Mouse (Mus musculus): ENCODE results near the gene Zic4.

Gene Zic4

DNA sequence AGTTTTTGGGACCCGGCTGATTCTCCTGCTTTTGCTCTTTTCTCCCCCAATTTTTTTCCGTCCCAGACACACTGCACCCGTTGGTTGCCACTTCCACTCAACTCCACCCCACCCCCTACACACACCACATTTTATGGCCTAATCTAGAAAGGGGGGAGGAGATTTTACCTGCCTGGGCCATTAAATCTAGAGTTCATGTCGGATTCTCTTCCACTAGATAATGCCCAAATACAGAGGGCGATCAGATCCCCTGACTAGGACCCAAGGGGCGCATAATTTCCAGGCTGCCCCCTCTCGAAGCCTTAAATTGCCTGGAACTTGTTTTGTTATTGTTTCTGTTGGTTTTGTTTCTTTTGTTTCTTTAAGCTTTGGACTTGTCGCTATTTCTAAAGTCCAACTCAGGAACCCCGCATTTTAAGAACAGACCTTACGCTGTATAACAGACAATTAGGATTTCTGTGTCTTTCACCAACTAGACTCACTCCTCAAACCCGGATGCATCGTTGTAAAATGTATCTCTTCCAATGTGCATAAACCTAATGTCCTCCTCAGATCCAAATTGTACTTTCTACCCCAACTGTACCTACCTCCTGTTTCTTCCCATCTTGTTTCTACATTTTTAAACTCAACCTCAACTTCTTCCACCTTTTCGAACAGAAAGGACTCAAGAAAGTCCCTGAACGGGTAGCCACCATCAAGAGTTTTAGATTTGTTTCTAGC, 958 bp downstream of the Zic4 start:
- DNase-seq (ENCODE audit: low read depth in 2 of 2, low spot score in 2 of 2): no peak

DNA sequence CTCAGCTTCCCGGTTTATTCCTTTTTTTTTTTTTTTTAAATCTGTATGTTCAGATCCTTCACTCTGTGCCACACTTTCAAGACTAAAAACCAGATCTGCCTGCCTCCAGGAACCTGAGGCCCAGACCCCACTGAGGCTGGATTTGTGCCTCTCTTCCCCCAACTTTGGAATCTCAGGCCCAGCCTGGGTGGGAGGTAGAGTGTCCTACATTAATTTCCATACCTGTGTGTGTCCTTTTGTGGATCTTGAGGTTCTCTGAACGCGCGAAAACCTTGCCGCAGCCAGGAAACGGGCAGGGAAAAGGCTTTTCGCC, 1.6 kb downstream of the Zic4 start:
- no peak for DNase-seq (ENCODE audit: low read depth in 2 of 2, low spot score in 2 of 2)

DNA sequence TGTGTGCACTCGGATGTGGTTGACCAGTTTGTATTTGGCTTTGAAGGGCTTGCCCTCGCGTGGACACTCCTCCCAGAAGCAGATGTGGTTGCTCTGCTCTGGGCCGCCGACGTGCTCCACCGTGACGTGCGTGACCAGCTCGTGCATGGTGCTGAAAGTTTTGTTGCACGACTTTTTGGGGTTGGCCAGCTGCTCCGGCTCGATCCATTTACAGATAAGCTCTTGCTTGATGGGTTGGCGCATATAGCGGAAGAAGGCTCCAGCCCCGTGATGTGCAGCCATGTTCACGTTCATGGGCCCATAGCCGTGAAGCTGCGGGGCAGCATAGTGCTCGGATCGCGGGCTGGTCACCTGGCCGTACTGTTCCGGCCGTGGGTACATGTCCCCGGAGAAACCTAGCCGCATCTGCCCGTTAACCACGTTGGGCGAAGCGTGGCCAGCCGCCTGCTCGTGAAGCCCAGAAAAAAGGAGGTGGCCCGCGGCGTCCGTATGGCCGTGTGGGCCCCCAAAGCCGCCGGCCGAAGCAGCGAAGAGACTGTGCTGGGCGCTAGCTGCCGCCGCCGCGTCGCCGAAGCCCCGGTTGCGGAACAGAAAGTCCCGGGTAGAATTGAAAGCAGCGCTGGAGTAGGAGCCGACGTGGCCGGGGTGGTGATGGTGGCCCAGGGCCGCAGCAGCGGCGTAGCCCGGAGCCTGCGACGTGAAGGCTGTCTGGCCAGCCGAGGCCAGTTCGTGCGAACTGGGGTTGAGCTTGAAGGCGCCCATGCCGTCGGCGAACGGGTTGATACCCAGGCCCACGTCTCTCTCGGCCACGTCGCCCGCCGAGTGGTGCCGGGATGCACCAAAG, 2.1 kb downstream of the Zic4 start:
- no peak for DNase-seq (ENCODE audit: low read depth in 2 of 2, low spot score in 2 of 2)

DNA sequence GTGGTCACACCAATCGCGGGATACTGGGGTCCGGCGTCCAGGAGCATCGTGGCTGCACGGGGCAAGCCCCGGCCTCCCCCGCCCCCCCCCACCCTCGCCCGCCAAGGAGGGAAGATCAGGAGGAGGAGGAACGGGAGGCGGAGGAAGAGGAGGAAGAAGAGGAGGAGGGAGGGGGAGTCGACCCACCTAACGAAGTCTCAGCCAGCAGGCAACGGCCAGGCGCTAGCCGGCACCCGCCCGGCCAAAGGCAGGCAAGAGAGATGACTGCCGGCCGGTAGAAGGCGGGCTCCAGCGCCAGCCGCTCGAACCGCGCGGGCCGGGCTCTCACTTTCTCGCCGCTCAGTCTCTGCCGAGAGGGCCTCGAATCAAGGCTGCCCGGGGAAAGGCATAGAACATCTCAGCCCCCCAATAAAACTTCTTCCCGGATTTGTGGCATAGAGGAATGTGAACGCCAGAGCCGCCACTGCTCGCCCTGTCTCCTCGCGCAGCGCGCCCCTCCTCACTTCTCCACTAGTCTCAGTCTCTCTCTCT, 2.8 kb downstream of the Zic4 start:
- DNase-seq (ENCODE audit: low read depth in 2 of 2, low spot score in 2 of 2): no peak

- no peak for DNase-seq (ENCODE audit: low read depth in 2 of 2, low spot score in 2 of 2)
Measured at GRCm38 (mm10) chr9:91365664-91366063, 3.5 kb downstream of the Zic4 start, which contains the start of gene Zic1. Gene Zic1, minus strand, starts transcription at chr9:91365810.

GRCm38 (mm10) chr9:91366226-91366998, 4.2 kb downstream of the Zic4 start:
- no peak for DNase-seq (ENCODE audit: low read depth in 2 of 2, low spot score in 2 of 2)

DNA sequence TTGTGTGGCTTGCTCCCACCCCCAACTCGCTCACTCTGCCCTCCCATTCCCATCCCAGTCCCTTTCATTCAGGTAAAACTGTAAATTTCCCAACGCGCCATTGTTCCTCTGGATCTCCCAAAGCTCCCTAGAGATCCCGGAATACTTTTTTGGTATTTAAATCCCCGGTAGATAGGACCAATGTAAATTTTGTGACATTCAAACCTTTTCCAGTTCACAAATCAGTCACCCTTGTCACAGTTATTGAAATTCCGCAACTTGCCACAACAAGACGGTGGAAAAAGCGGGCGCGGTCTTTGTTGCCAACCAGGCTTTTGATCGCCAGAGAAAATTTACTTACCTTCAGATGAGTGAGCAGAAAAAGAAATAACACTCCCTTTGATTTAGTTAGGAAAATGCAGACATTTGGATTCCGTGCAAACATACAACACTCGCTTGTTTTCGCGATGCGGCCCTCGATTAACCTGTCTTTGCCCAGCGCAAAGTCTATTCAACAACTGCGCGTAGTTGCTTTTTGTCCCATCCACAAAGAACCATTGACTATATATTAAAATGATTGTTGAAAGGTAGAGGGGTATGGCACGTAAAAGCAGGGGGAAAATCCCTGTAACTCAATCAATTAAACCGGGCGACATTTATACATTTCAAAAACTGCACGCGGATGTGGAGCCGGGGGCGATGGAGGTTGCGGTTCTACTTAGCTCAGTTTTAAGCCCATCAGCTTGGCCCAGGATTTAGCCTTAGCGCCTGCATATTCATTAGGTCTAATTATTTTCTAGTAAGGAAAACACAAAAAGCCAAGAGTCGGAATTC, 5.0 kb downstream of the Zic4 start:
- DNase-seq (ENCODE audit: low read depth in 2 of 2, low spot score in 2 of 2): no peak

DNA sequence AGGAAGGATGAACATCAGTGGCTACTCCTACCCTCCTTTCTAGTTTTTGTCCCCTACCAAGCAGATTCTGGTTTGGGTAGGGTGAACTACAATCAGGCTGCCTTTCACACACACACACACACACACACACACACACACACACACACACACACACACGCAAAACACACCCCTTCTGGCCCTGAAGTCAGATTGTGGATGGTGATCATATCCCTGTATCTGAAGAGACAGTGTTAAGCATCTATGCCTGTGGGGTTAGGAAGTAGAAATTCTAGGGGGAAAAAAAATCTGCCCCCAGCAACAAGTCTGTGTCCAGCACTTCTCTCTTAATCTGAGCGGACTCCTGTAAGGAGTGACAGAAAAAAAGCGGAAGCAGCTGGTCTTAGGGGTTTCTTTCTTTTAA, 5.9 kb downstream of the Zic4 start:
- DNase-seq (ENCODE audit: low read depth in 2 of 2, low spot score in 2 of 2): no peak

- DNase-seq (ENCODE audit: low read depth in 2 of 2, low spot score in 2 of 2): no peak
Measured at GRCm38 (mm10) chr9:91368946-91369292, 6.7 kb downstream of the Zic4 start.

- no peak for DNase-seq (ENCODE audit: low read depth in 2 of 2, low spot score in 2 of 2)
Measured at GRCm38 (mm10) chr9:91369293-91369991, 7.2 kb downstream of the Zic4 start.

DNA sequence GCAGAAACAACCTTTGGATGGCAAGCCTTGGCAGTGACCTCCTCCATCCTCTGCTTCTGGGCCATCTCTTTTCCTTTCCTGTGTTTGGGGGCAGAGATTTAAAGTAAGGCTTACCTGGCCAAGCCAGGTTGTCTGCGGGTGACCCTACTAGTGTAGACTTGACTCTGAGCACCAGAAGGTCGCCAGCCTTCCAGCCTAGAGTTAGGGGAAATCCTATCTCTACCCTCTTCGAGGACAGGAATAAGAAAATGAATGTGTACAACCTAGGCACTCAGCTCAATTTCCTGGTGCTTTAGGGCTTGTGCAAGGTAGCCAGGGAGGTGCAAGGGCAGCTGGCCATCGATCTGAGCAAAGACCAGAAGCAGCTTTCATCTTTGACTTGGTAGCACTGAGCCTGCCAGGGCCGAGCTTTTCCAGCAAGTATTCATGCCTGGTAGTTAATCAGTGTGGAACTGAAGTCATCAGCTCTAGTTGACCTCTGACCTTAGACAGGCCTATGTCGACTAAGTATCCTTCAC, 8.0 kb downstream of the Zic4 start:
- no peak for DNase-seq (ENCODE audit: low read depth in 2 of 2, low spot score in 2 of 2)

- no peak for DNase-seq (ENCODE audit: low read depth in 2 of 2, low spot score in 2 of 2)
Measured at GRCm38 (mm10) chr9:91371011-91371410, 8.8 kb downstream of the Zic4 start.

DNA sequence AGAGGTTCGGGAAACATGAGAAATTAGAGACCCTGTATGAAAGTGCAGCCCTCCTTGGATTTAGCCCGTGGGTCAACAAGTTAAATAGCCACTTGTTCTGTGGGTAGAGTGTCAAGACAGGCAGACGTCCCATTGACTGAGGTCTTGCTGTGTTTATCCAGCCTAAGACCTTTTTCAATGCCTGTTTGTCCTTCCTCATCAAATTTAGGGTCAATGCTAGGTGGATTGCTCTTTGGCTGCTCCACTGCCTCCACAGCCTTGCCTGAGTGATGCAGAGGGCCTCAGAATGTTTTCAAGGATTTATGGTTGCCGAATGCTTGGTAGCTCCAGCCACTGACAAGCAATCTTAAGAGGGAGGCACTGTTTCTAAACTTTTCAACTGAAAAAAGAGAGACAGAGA, 9.4 kb downstream of the Zic4 start:
- DNase-seq (ENCODE audit: low read depth in 2 of 2, low spot score in 2 of 2): no peak

DNA sequence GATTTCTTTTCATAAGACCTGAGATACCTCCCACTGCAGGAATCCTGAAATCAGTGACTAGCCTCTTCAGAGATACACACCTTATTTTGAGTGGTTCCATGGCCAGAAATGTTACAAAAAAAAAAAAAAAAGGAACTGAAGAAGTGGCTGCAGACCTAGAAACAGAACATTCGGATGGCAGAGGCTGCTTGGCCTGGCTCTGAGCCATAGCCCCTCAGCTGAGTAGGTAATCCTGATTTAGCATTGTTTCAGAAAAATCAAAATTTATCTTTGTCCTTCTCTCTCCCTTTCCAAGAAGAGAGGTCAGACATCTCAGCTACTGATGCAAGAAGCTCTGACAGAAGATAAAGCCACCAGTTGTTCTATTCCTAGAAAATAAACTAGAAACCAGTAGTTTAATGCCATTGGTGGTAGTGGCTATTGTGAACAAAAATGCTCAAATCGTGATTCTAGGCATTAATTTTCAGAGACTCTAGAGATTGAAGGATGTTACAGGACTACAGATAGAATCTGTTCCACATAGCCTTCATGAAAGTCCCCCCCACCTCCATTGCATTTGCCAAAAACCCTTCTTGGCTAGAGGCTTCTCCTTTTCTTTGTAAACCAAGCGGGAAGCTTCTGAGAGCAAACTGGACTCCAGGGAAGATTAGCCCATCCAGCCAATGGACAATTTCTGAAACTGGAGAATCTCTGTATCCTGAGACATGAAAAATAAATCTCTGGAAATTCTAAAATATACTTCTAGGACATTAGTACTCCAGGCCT, 11.8 kb downstream of the Zic4 start:
- DNase-seq (ENCODE audit: low read depth in 2 of 2, low spot score in 2 of 2): no peak

- DNase-seq (ENCODE audit: low read depth in 2 of 2, low spot score in 2 of 2): no peak
Measured at GRCm38 (mm10) chr9:91374665-91375064, 12.5 kb downstream of the Zic4 start.

DNA sequence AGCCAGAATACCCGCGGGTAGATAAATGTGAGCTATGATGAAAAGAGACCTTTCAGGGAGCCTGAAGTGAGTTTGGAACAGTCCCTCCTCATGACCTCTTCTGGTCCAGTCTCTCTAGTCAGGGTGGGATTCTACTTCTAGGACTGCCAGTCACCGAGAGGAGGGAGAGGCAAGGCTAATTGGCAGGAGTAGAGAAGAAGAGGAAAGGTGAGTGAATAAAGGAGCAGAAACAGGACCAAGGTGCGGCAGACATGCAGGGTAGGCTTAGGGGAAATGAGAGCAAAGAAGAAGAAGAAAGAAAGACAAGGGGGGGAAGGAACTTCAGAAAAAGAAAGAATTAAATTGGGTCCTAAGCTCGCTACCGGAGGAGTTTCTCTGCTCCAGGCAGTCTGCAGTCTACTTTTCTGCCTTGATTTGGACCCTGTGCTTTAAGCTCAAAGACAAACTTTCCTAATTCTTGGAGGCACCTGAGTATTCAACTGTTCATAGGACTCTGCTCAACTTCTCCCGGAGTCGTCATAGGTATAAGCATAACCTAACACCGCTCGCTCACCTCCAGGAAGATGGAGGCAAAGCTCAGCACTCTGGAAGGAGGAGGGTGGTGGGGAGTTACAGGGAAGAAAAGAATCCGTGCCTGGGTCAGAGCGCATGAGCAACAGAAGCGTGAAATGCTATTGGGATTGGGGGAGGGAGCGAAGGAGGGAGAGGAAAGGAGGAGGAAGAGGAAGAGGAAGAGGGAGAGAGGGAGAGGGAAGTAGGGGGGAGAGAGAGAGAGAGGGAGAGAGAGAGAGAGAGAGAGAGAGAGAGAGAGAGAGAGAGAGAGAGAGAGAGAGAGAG, 15.0 kb downstream of the Zic4 start:
- DNase-seq (ENCODE audit: low read depth in 2 of 2, low spot score in 2 of 2): no peak

GRCm38 (mm10) chr9:91377873-91378150, 15.6 kb downstream of the Zic4 start:
- DNase-seq (ENCODE audit: low read depth in 2 of 2, low spot score in 2 of 2): no peak

DNA sequence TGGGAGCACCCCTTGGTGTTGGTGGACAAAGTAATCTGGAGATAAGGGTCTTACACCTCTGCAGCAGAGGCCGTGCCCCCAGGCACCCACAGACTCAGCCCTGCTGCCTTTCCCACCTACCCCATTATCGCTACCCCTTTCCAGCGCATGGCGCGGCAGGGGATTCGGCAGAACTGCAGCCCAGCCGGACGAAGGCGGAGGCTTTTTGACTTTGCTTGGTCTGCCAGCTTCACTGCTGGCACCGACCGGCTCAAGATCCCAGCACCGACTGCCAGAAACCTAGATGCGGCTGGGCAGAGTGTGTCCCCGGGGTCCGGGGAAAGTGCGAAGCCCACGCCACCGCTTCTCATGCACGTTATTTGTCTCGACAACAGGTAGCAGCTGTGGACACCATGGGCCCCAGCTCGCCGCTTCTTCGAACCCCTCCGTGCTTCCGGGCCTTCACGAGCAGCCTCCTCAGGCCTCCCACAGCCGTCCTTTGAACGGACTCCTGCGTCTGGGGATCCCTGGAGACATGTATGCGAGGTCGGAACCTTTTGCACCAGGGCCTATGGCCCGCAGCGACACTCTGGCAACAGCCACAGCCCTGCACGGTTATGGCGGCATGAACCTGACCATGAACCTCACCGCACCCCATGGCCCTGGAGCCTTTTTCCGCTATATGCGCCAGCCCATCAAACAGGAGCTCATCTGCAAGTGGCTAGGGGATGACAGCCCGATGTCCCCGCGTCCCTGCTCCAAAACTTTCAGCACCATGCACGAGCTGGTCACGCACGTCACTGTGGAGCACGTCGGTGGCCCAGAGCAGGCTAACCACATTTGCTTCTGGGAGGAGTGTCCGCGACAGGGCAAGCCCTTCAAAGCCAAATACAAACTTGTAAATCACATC, 16.4 kb downstream of the Zic4 start:
- no peak for DNase-seq (ENCODE audit: low read depth in 2 of 2, low spot score in 2 of 2)
